Mouse (Mus musculus) kidney, adult 18-20 months (tissue): ENCODE results near the gene C9.

Source experiments
- DNase-seq: peaks from one replicate; pipeline ENCODE4 v3.0.0; 2021

Gene C9

GRCm38 (mm10) chr15:6445135-6445534, at the start of gene C9:
C9 (plus strand) TSS chr15:6445327.
- no peak for DNase-seq

- DNase-seq = no peak
Measured at GRCm38 (mm10) chr15:6398211-6398610, 46.9 kb upstream of the C9 start.

GRCm38 (mm10) chr15:6398881-6399280, 46.2 kb upstream of the C9 start:
- DNase-seq = no peak

- DNase-seq = no peak
Measured at GRCm38 (mm10) chr15:6400115-6400514, 45.0 kb upstream of the C9 start.

GRCm38 (mm10) chr15:6402433-6402832, 42.7 kb upstream of the C9 start:
- DNase-seq = no peak

GRCm38 (mm10) chr15:6404172-6404571, 41.0 kb upstream of the C9 start:
- DNase-seq = no peak

GRCm38 (mm10) chr15:6406771-6407170, 38.4 kb upstream of the C9 start:
- no peak for DNase-seq

GRCm38 (mm10) chr15:6409031-6409430, 36.1 kb upstream of the C9 start:
- DNase-seq = no peak

GRCm38 (mm10) chr15:6410161-6410560, 35.0 kb upstream of the C9 start:
- peak; percentile 42 for DNase-seq

GRCm38 (mm10) chr15:6411334-6411733, 33.8 kb upstream of the C9 start:
- no peak for DNase-seq

- no peak for DNase-seq
Measured at GRCm38 (mm10) chr15:6415317-6415716, 29.8 kb upstream of the C9 start.

- no peak for DNase-seq
Measured at GRCm38 (mm10) chr15:6431777-6432176, 13.3 kb upstream of the C9 start.

- no peak for DNase-seq
Measured at GRCm38 (mm10) chr15:6432411-6432810, 12.7 kb upstream of the C9 start.

GRCm38 (mm10) chr15:6435281-6435680, 9.8 kb upstream of the C9 start:
- no peak for DNase-seq

GRCm38 (mm10) chr15:6435773-6436172, 9.4 kb upstream of the C9 start:
- DNase-seq = peak; percentile 58

GRCm38 (mm10) chr15:6438685-6439084, 6.4 kb upstream of the C9 start:
- no peak for DNase-seq

- DNase-seq = no peak
Measured at GRCm38 (mm10) chr15:6444452-6444851, 675 bp upstream of the C9 start.

- DNase-seq = no peak
Measured at GRCm38 (mm10) chr15:6446181-6446580, 1.1 kb downstream of the C9 start.

- DNase-seq = no peak
Measured at GRCm38 (mm10) chr15:6448892-6449291, 3.8 kb downstream of the C9 start.

- no peak for DNase-seq
Measured at GRCm38 (mm10) chr15:6454461-6454860, 9.3 kb downstream of the C9 start.

- DNase-seq = no peak
Measured at GRCm38 (mm10) chr15:6461381-6461780, 16.3 kb downstream of the C9 start.

GRCm38 (mm10) chr15:6463361-6463923, 18.3 kb downstream of the C9 start:
- DNase-seq = no peak

GRCm38 (mm10) chr15:6466995-6467394, 21.9 kb downstream of the C9 start:
- DNase-seq = no peak

- DNase-seq = no peak
Measured at GRCm38 (mm10) chr15:6468845-6469244, 23.7 kb downstream of the C9 start.

GRCm38 (mm10) chr15:6469384-6469783, 24.3 kb downstream of the C9 start:
- DNase-seq = no peak

- DNase-seq = no peak
Measured at GRCm38 (mm10) chr15:6483561-6483960, 38.4 kb downstream of the C9 start.
